Mouse (Mus musculus) neural tube, embryonic 12.5 days (tissue): ENCODE data around the gene Slc3a2. TPM values are rescaled to one million over a fixed set of nuclear protein-coding genes. Genes with fewer than 3 reads are reported as not detected.
"Not testable (repeated sequence)": the region's sequence is repeated elsewhere in the genome, so short reads cannot be mapped to it uniquely, and the experiment has no call there.

Experiments
- ATAC-seq: fragments of 200-750 bp; cut with Nextera tagmentation; 2 replicates; pipeline ENCODE4 v1.8.0; 2017; ENCODE audit warnings: low read depth, mild to moderate bottlenecking, moderate TSS enrichment, moderate library complexity; ENCODE audit not compliant: low FRiP score
- H3K27ac ChIP-seq: fragments of 300-500 bp; sonication (generic); 2 replicates; pipeline ENCODE4 v1.5.1; 2016
- H3K27me3 ChIP-seq: fragments of 300-500 bp; sonication (generic); replicated peaks from 2 replicates; pipeline ENCODE4 v1.6.1; 2016; ENCODE audit warnings: mild to moderate bottlenecking
- H3K36me3 ChIP-seq: fragments of 300-500 bp; sonication (generic); 2 replicates; pipeline ENCODE4 v1.6.1; 2016; ENCODE audit warnings: mild to moderate bottlenecking
- H3K4me1 ChIP-seq: fragments of 300-500 bp; sonication (generic); 2 replicates; pipeline ENCODE4 v1.6.1; 2016
- H3K4me2 ChIP-seq: fragments of 300-500 bp; sonication (generic); replicated peaks from 2 replicates; pipeline ENCODE4 v1.6.1; 2016; ENCODE audit warnings: mild to moderate bottlenecking
- H3K4me3 ChIP-seq: fragments of 300-500 bp; sonication (generic); 2 replicates; pipeline ENCODE4 v1.5.1; 2016
- H3K9ac ChIP-seq: fragments of 300-500 bp; sonication (generic); 2 replicates; pipeline ENCODE4 v1.6.1; 2016; ENCODE audit warnings: mild to moderate bottlenecking
- H3K9me3 ChIP-seq: fragments of 300-500 bp; sonication (generic); 2 replicates; pipeline ENCODE4 v1.6.1; 2016; ENCODE audit warnings: mild to moderate bottlenecking
- WGBS: fragments of 180-500 bp; shearing (Covaris S2); methylation state at CpG from one replicate; pipeline ENCODE4 v1.1.7; 2016; 5-methylcytosine and 5-hydroxymethylcytosine counted together
- polyA plus RNA-seq: library from polyadenylated mRNA; unstranded; fragments of >200 nt; fragmentation: Nextera tagmentation; extraction: Ambion mirVana; gene quantifications from 2 replicates; pipeline ENCODE4 v1.2.1, GENCODE M21; 2016

Gene Slc3a2
- polyA plus RNA-seq, 1 experiment from 2014 or later, result 147 TPM

DNA sequence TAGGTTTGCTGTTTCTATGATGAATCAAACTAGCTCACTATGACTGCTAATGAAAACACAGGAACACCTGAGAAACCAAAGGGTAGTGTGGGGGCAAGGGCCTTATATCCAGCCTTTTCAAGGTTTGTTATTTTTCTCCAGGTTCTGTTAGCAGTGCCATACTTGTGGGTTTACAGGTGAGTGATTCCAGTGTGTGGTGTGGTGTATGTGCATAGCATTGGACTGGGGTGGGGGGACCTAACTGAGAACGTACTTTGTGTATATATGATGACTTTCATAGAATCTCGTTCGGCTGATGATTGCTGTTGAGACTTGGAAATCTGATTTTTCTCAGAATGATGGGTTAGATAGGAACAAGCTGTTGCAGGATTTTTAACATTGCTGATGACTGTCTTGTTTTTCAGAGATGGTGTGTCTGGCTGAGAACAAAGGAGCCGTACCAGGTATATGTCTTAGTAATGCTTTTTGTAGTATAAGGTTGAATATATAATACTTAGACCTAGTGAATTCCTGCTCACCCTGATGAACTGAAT is 2.0 kb upstream of the Slc3a2 start:
- Histone ChIP-seq H3K4me1 (peaks cover 31% of the 10 kb centered on the region), H3K9ac (peak overlapping the region; percentile 92), H3K27ac (no peak overlapping the region), H3K9me3 (no peaks in the 10 kb centered on the region), H3K4me2 (peak overlapping the region; percentile 79), H3K36me3 (peaks cover 23% of the 10 kb centered on the region), H3K4me3 (peak overlapping the region; percentile 76), H3K27me3 (no peaks in the 10 kb centered on the region)
- 50% methylated on average over 4 of the region's 4 CpGs for WGBS
- no peak for ATAC-seq

DNA sequence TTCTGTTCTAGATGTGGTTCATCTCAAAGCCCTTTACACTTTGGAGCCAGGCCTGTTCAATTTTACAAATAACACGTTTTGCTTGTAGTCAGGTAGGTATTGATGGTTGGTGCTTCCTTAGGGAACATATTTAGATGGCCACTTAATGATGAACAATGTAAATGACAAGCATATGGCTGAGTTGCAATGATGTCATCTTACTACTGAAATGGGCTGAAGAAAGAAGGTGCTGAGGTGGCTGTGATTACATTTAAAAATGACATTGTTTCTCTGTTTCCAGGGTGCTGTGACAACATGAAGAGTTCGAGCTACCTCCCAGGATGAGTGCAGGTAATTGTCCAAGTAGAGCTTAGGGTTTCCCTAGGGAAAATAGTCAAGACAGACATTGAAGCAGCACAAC is 1.2 kb upstream of the Slc3a2 start:
- no peak for ATAC-seq
- H3K4me1 ChIP-seq, result peaks cover 31% of the 10 kb centered on the region
- no peaks in the 10 kb centered on the region for H3K27me3 ChIP-seq
- peak overlapping the region; percentile 92 for H3K9ac ChIP-seq
- H3K9me3 ChIP-seq, result no peaks in the 10 kb centered on the region
- peak overlapping the region; percentile 79 for H3K4me2 ChIP-seq
- peaks cover 23% of the 10 kb centered on the region for H3K36me3 ChIP-seq
- 2% methylated on average over 2 of the region's 2 CpGs for WGBS
- peak overlapping the region; percentile 76 for H3K4me3 ChIP-seq
- no peak overlapping the region for H3K27ac ChIP-seq

DNA sequence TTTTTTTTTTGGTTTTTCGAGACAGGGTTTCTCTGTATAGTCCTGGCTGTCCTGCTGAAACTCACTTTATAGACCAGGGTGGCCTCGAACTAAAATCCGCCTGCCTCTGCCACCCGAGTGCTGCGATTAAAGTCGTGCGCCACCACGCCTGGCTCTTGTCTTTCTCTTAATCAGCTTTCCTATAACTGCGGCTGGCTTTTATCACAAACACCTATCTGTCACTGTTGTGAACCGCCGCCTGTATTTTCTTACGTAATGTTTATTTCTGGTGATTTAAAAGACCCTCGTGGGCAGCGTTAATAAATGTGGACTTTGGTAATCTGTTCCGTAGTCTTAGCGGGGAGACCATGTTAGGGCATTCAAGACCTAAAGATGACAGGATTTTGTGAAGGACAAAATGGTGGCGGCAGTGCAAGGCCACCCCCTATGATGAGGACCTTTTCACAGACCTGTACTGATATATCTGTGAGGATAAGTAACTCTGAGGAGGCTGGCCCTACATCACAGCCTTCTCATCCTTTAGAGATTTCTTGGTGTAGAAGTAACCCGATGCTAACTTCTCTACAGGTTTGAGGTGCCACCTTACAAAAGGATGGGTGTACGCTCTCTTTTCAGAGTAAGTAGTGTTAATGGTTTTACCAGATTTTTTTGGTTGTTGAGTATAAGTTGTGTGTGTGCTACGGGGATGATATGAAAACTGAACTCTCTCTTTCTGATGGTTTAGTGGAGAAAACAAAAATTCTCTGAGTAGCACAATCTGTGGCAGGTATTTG is 591 bp upstream of the Slc3a2 start:
- peaks cover 23% of the 10 kb centered on the region for H3K36me3 ChIP-seq
- peak overlapping the region; percentile 76 for H3K4me3 ChIP-seq
- H3K27ac ChIP-seq, result peak overlapping the region; percentile 57; the same call in 1 of the 2 replicates
- H3K9me3 ChIP-seq, result no peaks in the 10 kb centered on the region
- H3K4me1 ChIP-seq, result peaks cover 31% of the 10 kb centered on the region
- peak overlapping the region; percentile 92 for H3K9ac ChIP-seq
- no peak; the same call in 1 of the 2 replicates for ATAC-seq
- H3K27me3 ChIP-seq, result no peaks in the 10 kb centered on the region
- peak overlapping the region; percentile 79 for H3K4me2 ChIP-seq
- WGBS, result under 1% methylated on average over 20 of the region's 20 CpGs

DNA sequence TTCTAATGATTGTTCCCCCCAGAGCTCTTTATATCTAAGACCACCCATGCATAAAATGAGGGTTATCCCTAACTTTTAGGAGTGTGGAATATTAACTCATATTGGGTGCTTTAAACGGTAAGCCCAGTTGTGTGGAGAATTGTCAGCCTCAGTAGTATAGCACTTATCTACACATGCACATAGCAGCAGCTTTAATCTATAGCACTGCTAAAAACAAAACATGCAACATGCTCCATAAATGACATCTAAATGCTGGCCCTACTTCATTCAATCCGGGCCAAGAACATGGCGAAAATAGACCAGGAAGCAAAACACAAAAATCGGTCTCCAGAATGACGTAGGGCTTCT is 636 bp downstream of the Slc3a2 start:
- WGBS, result 3% methylated on average over 5 of the region's 5 CpGs
- H3K27ac ChIP-seq, result peak overlapping the region; percentile 89
- no peaks in the 10 kb centered on the region for H3K9me3 ChIP-seq
- H3K36me3 ChIP-seq, result peaks cover 23% of the 10 kb centered on the region
- peak overlapping the region; percentile 79 for H3K4me2 ChIP-seq
- H3K4me1 ChIP-seq, result peaks cover 31% of the 10 kb centered on the region
- no peaks in the 10 kb centered on the region for H3K27me3 ChIP-seq
- peak overlapping the region; percentile 76 for H3K4me3 ChIP-seq
- peak; percentile 21; the same call in 1 of the 2 replicates for ATAC-seq
- peak overlapping the region; percentile 75 for H3K9ac ChIP-seq

DNA sequence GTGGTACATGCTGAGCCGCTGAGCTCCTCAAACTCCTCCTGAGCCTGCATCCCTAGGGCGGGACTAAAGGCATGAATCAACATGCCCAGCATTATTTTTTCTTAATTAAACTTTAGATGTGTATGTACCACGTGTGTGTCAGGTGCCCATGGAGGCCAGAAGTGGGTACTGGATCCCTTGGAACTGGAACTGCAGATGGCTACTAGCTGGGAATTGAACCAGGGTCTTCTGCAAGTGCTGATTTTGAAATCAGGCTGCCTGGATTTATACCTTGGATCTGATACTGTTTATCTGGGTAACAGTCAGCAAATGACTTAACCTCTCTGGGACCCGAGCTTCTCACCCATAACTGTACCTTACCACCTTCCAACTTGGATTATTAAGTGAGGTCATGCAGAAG is 1.1 kb downstream of the Slc3a2 start:
- H3K9ac ChIP-seq, result peak overlapping the region; percentile 75
- H3K36me3 ChIP-seq, result peaks cover 23% of the 10 kb centered on the region
- no peak for ATAC-seq
- H3K9me3 ChIP-seq, result no peaks in the 10 kb centered on the region
- H3K4me3 ChIP-seq, result peak overlapping the region; percentile 76
- H3K27ac ChIP-seq, result no peak overlapping the region
- H3K4me1 ChIP-seq, result peaks cover 31% of the 10 kb centered on the region
- WGBS, result 71% methylated on average over 4 of the region's 4 CpGs
- peak overlapping the region; percentile 79 for H3K4me2 ChIP-seq
- H3K27me3 ChIP-seq, result no peaks in the 10 kb centered on the region

DNA sequence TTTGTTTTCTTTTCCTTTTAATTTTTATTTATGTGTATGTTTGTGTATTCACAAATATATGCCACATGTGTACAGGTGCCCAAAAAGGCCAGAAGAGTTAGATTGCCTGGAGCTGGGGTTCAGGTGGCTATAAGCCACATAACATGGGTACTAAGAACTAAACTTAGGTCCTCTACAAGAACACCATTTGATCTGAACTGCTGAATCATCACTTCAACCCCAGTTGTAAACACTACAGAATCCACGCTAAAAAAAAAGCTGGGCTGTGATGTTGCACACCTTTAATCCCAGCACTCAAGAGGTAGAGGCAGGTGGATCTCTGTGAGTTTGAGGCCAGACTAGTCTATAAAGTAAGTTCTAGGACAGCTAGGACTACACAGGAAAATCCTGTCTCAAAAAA is 1.8 kb downstream of the Slc3a2 start:
- no peaks in the 10 kb centered on the region for H3K27me3 ChIP-seq
- no peak overlapping the region for H3K4me3 ChIP-seq
- WGBS, result 79% methylated on average over 1 of the region's 1 CpGs
- H3K27ac ChIP-seq, result no peak overlapping the region
- ATAC-seq, result no peak
- 0 out of 2 replicates have a peak overlapping the region, but pooled peaks have one; percentile 79 for H3K4me2 ChIP-seq
- H3K9me3 ChIP-seq, result no peaks in the 10 kb centered on the region
- H3K4me1 ChIP-seq, result peaks cover 31% of the 10 kb centered on the region
- peaks cover 19% of the 10 kb centered on the region for H3K36me3 ChIP-seq
- 0 out of 2 replicates have a peak overlapping the region, but pooled peaks have one; percentile 75 for H3K9ac ChIP-seq

DNA sequence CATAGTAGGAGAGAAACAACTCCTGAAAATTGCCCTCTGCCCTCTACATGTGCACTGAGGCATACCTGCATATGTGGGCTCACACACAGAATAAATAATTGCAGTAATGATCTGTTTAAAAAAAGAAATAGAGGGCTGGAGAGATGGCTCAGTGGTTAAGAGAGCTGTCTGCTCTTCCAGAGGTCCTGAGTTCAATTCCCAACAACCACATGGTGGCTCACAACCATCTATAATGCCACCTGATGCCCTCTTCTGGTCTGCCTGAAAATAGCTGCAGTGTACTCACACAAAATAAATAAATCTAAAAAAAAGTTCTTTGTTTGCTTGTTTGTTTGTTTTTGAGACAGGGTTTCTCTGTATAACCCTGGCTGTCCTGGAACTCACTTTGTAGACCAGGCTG is 4.1 kb downstream of the Slc3a2 start:
- not testable (repeated sequence) for H3K27ac ChIP-seq, ATAC-seq, H3K36me3 ChIP-seq, H3K27me3 ChIP-seq, H3K4me2 ChIP-seq, H3K9me3 ChIP-seq, H3K4me3 ChIP-seq, H3K9ac ChIP-seq
- peaks cover 13% of the 10 kb centered on the region for H3K4me1 ChIP-seq

DNA sequence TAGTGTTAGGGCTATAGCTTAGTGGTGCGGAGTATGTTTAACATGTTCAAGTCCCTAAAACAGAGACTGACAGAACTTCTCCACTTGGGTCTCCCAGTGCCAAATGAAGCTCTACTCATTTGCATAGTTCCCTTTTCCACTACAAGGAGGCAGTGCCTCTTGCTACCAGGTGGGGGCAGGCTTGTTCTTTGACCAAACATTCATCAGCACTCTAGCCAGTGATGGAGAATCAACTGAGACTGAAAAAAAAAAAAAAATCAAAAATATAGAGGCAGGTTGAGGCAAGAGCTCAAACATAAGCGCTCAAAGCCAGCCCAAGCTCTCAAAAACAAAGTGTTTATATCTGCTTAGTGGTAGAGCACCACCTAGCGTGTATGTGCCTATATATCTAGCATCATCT is 4.8 kb downstream of the Slc3a2 start:
- Histone ChIP-seq H3K4me3 (no peak overlapping the region), H3K9ac (no peak overlapping the region), H3K27me3 (no peaks in the 10 kb centered on the region), H3K27ac (no peak overlapping the region), H3K36me3 (no peaks in the 10 kb centered on the region), H3K9me3 (no peaks in the 10 kb centered on the region), H3K4me1 (peaks cover 13% of the 10 kb centered on the region), H3K4me2 (no peak overlapping the region)
- 75% methylated on average over 3 of the region's 3 CpGs for WGBS
- no peak for ATAC-seq

DNA sequence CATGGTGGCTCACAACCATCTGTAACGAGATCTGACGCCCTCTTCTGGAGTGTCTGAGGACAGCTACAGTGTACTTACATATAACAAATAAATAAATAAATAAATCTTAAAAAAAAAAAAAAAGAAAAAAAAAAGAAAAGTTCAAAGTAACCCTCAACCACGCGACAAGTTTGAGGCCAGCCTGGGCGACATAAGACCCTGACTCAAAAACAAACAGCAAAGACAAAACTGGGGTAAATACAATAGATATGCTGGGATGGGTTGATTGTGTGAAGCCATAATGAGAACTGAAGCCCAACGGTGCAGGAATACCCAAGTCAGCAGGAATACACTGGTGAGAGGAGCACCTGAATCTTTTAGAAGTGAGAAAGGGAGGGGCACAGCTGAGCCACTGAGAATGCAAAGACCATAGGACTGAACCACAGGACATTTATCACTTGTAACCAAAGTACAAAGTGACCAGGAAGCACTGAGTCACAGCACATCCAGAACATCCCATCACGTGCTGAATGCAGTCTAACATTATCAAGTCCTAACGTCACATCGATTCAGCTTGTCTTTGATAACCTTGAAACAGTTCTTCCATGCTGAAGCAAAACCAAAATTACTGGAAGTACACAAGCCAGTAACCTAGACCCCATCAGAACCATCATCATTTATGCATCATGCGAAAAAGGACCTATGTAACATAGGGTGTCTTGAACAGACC is 6.2 kb downstream of the Slc3a2 start:
- Histone ChIP-seq H3K4me1 (peaks cover 14% of the 10 kb centered on the region), H3K27me3 (no peaks in the 10 kb centered on the region), H3K9ac (no peak overlapping the region), H3K4me2 (no peak overlapping the region), H3K36me3 (0 out of 2 replicates have a peak, but pooled peaks cover under 1% of the 10 kb centered on the region), H3K4me3 (no peak overlapping the region), H3K9me3 (no peaks in the 10 kb centered on the region), H3K27ac (no peak overlapping the region)
- 66% methylated on average over 9 of the region's 10 CpGs for WGBS
- ATAC-seq, result no peak

DNA sequence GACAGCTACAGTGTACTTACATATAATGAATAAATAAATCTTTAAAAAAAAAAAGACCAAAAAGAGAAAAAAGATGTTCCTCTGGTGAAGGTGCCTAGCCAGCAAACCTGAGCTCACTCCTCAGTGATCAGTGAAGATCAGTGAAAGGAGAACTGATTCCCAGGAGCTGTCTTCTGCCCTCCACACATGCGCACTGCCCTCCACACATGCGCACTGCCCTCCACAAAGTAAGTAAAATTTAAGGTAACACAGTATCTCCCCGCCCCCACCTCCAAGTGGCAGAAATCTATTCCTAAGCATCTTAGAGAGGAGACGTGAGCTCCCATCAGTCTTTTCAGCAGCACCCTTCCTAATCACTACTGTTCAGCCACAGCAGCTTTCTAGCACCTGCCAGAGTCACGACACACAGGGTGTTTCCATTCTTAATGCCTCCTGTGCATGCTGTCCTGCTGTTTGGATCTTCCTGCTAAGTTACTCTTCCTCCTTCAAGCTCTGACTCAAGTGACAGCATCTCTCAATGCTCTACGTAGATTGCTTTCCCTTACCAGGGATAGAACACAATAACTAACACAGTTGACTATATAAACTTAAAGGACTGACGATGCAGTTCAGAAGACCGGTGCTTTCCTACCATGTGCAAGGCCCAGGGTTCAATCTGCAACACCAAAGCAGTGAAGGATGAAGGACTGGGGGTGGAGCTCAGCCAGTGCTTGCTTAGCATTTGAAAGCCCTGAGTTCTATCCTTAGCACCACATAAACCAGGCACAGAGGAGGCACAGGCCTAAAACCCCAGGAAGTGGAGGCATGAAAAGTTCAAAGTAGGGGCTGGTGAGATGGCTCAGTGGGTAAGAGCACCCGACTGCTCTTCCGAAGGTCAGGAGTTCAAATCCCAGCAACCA is 7.1 kb downstream of the Slc3a2 start:
- Histone ChIP-seq H3K9ac (no peak overlapping the region), H3K4me2 (no peak overlapping the region), H3K36me3 (peaks cover 7% of the 10 kb centered on the region; the same call in 1 of the 2 replicates), H3K4me1 (peaks cover 15% of the 10 kb centered on the region), H3K9me3 (no peaks in the 10 kb centered on the region), H3K27ac (no peak overlapping the region), H3K4me3 (no peak overlapping the region), H3K27me3 (no peaks in the 10 kb centered on the region)
- ATAC-seq, result no peak
- 64% methylated on average over 10 of the region's 10 CpGs for WGBS

DNA sequence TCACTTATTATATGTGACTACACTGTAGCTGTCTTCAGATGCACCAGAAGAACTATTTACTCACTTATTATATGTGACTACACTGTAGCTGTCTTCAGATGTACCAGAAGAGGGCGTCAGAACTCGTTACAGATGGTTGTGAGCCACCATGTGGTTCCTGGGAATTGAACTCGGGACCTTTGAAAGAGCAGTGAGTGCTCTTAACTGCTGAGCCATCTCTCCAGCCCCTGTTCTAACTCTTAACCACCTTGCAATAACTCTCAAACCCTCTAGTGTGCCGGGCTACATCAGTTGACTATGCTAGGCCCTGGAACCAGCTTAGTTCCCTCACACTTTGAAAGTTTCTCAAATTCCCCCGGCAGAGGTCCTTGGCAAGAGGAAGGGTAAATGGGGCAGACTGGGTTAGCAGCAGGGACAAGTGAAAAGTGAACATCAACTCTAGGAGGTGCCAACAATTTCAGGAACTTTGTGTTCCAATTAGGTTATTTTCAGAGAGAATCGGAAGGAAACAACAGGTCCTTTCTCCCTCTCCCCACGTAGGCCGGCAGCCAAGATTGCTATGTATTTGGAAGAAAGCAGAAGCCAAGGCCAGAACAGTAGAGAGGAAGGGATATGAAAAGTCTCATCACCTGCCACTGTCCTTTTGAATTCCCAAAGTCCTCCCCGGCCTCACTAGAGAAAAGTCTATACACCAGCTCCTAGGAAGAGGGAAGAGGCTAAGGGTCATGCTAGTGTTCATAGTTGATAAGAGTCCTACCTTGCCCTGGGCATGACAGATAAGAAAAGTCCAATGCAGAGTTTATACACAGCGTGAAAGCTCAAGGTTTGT is 8.3 kb downstream of the Slc3a2 start:
- ATAC-seq, result no peak
- H3K27me3 ChIP-seq, result no peaks in the 10 kb centered on the region
- H3K4me3 ChIP-seq, result no peak overlapping the region
- H3K27ac ChIP-seq, result no peak overlapping the region
- H3K4me1 ChIP-seq, result peaks cover 21% of the 10 kb centered on the region
- no peak overlapping the region for H3K9ac ChIP-seq
- H3K36me3 ChIP-seq, result peaks cover 20% of the 10 kb centered on the region
- H3K9me3 ChIP-seq, result no peaks in the 10 kb centered on the region
- 78% methylated on average over 10 of the region's 10 CpGs for WGBS
- no peak overlapping the region for H3K4me2 ChIP-seq
